Comparison of ENCODE assay signal across 13 mouse cellular contexts in the genomic region with DNA sequence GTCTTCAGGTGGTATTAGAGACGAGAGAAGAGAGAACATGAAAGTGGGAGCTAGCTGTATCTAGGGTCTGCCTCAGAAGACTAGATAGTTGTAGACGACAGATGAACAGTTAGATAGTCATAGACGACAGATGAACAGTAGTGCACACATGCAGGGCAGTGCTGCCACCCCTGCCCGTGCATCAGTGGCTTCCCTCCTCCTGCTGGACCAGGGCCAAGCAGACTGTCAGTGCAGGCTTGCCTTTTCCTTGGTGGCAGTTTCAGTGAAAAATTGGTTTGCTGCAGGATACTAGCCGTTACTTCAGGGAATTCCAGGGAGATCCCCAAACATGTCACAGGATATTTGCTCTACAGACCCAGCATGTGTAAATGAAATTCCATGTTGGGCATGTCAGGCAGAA.
A peak's percentile ranks its signal among the peaks of the same experiment; 100 is the strongest.
DNase-seq lines count a peak whose midpoint lies in the region; ATAC-seq and TF ChIP-seq lines count a peak whose summit lies in the region.
"Had no signal": no experiment of that assay in that cellular context is flagged by ENCODE, and none has a peak within 500 bp of the region (broad histone marks: within the 10 kb centered on the region; RNA-seq: fewer than 3 reads in every experiment).

No protein-coding gene starts in this region.

- peak; percentile 48 for DNase-seq in forebrain, postnatal 0 days
- DNase-seq in liver, postnatal 0 days: peak; percentile 21
- peak; percentile 50 to 67 for DNase-seq in adrenal gland, postnatal 36 days
- DNase-seq in layer of hippocampus, adult 18-20 months (ENCODE audit: low spot score in 2 of 2): peak; percentile 39 to 60

- TF ChIP-seq EP300 in liver, postnatal 0 days (IDR thresholded peaks at IDR 0.05; ENCODE audit: low read depth): no peak

- no peaks in the 10 kb centered on the region for H3K36me3 ChIP-seq in forebrain, postnatal 0 days (ENCODE audit: insufficient read depth)
- H3K36me3 ChIP-seq in forebrain, embryonic 16.5 days (ENCODE audit: control insufficient read depth, insufficient read depth): no peaks in the 10 kb centered on the region
- H3K36me3 ChIP-seq in liver, postnatal 0 days (replicated peaks; ENCODE audit: insufficient read depth, low read length): no peaks in the 10 kb centered on the region
- H3K36me3 ChIP-seq in liver, embryonic 12.5 days: no peaks in the 10 kb centered on the region
- no peaks in the 10 kb centered on the region for H3K36me3 ChIP-seq in intestine, embryonic 15.5 days

- no peak overlapping the region for H3K9ac ChIP-seq in forebrain, postnatal 0 days
- H3K9ac ChIP-seq in forebrain, embryonic 16.5 days (replicated peaks; ENCODE audit: low read depth, low read length): no peak overlapping the region
- H3K9ac ChIP-seq in liver, postnatal 0 days (replicated peaks): no peak overlapping the region
- no peak overlapping the region for H3K9ac ChIP-seq in liver, embryonic 12.5 days
- no peak overlapping the region for H3K9ac ChIP-seq in intestine, embryonic 15.5 days

- WGBS in forebrain, postnatal 0 days: 31% methylated on average over 5 of the region's 5 CpGs
- 36% methylated on average over 5 of the region's 5 CpGs for WGBS in forebrain, embryonic 16.5 days
- WGBS in liver, postnatal 0 days (ENCODE audit: insufficient replicate concordance): 51% methylated on average over 5 of the region's 5 CpGs
- WGBS in liver, embryonic 12.5 days (ENCODE audit: insufficient replicate concordance): 53% methylated on average over 5 of the region's 5 CpGs
- 60% methylated on average over 5 of the region's 5 CpGs for WGBS in intestine, embryonic 15.5 days

- TF ChIP-seq CTCF in forebrain, postnatal 0 days (IDR thresholded peaks at IDR 0.05; ENCODE audit: low read depth): no peak
- no peak for TF ChIP-seq CTCF in liver, postnatal 0 days (IDR thresholded peaks at IDR 0.05; ENCODE audit: low read depth)

- H3K4me2 ChIP-seq in forebrain, postnatal 0 days (ENCODE audit: low read depth): no peak overlapping the region
- H3K4me2 ChIP-seq in forebrain, embryonic 16.5 days (ENCODE audit: low read length): no peak overlapping the region
- H3K4me2 ChIP-seq in liver, postnatal 0 days (ENCODE audit: low read depth, low read length): no peak overlapping the region
- H3K4me2 ChIP-seq in liver, embryonic 12.5 days: no peak overlapping the region
- no peak overlapping the region for H3K4me2 ChIP-seq in intestine, embryonic 15.5 days (replicated peaks)
- H3K4me2 ChIP-seq: liver, embryonic 11.5 days had no signal

- H3K4me1 ChIP-seq in forebrain, postnatal 0 days (ENCODE audit: insufficient read depth): no peaks in the 10 kb centered on the region
- H3K4me1 ChIP-seq in forebrain, embryonic 16.5 days (replicated peaks; ENCODE audit: control insufficient read depth, insufficient read depth, low read length): peaks cover 5% of the 10 kb centered on the region; the same call in 1 of the 2 replicates
- peaks cover 4% of the 10 kb centered on the region; the same call in 1 of the 2 replicates for H3K4me1 ChIP-seq in liver, postnatal 0 days (ENCODE audit: insufficient read depth)
- no peaks in the 10 kb centered on the region for H3K4me1 ChIP-seq in liver, embryonic 12.5 days
- no peaks in the 10 kb centered on the region for H3K4me1 ChIP-seq in intestine, embryonic 15.5 days (replicated peaks)
- H3K4me1 ChIP-seq: midbrain, embryonic 10.5 days had no signal

- no peak overlapping the region for H3K27ac ChIP-seq in forebrain, postnatal 0 days (ENCODE audit: low read depth, low read length)
- no peak overlapping the region; the same call in 1 of the 2 replicates for H3K27ac ChIP-seq in forebrain, embryonic 16.5 days (ENCODE audit: low read length)
- no peak overlapping the region for H3K27ac ChIP-seq in liver, postnatal 0 days (ENCODE audit: low read depth)
- no peak overlapping the region for H3K27ac ChIP-seq in liver, embryonic 12.5 days
- no peak overlapping the region for H3K27ac ChIP-seq in intestine, embryonic 15.5 days
- H3K27ac ChIP-seq: kidney, postnatal 0 days; midbrain, embryonic 10.5 days; stomach, postnatal 0 days had no signal

- H3K9me3 ChIP-seq in forebrain, postnatal 0 days (ENCODE audit: low read length): no peaks in the 10 kb centered on the region
- no peaks in the 10 kb centered on the region for H3K9me3 ChIP-seq in forebrain, embryonic 16.5 days (ENCODE audit: control insufficient read depth, low read length)
- H3K9me3 ChIP-seq in liver, postnatal 0 days (ENCODE audit: low read length): no peaks in the 10 kb centered on the region
- no peaks in the 10 kb centered on the region for H3K9me3 ChIP-seq in liver, embryonic 12.5 days (replicated peaks)
- no peaks in the 10 kb centered on the region for H3K9me3 ChIP-seq in intestine, embryonic 15.5 days
- H3K9me3 ChIP-seq: midbrain, embryonic 10.5 days had no signal

- no peak overlapping the region for H3K4me3 ChIP-seq in forebrain, postnatal 0 days (ENCODE audit: low read depth, low read length)
- H3K4me3 ChIP-seq in forebrain, embryonic 16.5 days (replicated peaks; ENCODE audit: low read length): no peak overlapping the region
- no peak overlapping the region for H3K4me3 ChIP-seq in liver, postnatal 0 days (ENCODE audit: low read depth, low read length)
- no peak overlapping the region for H3K4me3 ChIP-seq in liver, embryonic 12.5 days
- no peak overlapping the region for H3K4me3 ChIP-seq in intestine, embryonic 15.5 days (replicated peaks)
- H3K4me3 ChIP-seq: erythroblast, embryonic 14.5 days; midbrain, embryonic 10.5 days had no signal

- peak; percentile 50; the same call in 1 of the 2 replicates for ATAC-seq in forebrain, postnatal 0 days
- no peak for ATAC-seq in forebrain, embryonic 16.5 days
- no peak for ATAC-seq in liver, postnatal 0 days
- ATAC-seq in liver, embryonic 12.5 days: no peak
- no peak for ATAC-seq in intestine, embryonic 15.5 days
- ATAC-seq in megakaryocyte, adult 5-6 weeks (ENCODE audit: poor library complexity, severe bottlenecking): no peak

- no peaks in the 10 kb centered on the region for H3K27me3 ChIP-seq in forebrain, postnatal 0 days (ENCODE audit: insufficient read depth, low read length)
- H3K27me3 ChIP-seq in forebrain, embryonic 16.5 days (replicated peaks; ENCODE audit: control insufficient read depth, insufficient read depth, low read length): no peaks in the 10 kb centered on the region
- no peaks in the 10 kb centered on the region for H3K27me3 ChIP-seq in liver, postnatal 0 days (ENCODE audit: insufficient read depth, low read length)
- no peaks in the 10 kb centered on the region for H3K27me3 ChIP-seq in liver, embryonic 12.5 days (replicated peaks)
- no peaks in the 10 kb centered on the region for H3K27me3 ChIP-seq in intestine, embryonic 15.5 days (replicated peaks)
